Comparison of ENCODE assay signal across 13 mouse cellular contexts in genomic region chr3:130524367-130525137, GRCm38 (mm10).
"Had no signal": no experiment of that assay in that cellular context is flagged by ENCODE, and none has a peak within 500 bp of the region (broad histone marks: within the 10 kb centered on the region; RNA-seq: fewer than 3 reads in every experiment).

No protein-coding gene starts in this region.

- DNase-seq: kidney, adult 8-10 months; kidney, postnatal 10 days; kidney, postnatal 36 days; layer of hippocampus, postnatal 36 days; liver, embryonic 13.5 days; midbrain, embryonic 14.5 days; thymus, adult 18-20 months; thymus, postnatal 36 days had no signal

- H3K36me3 ChIP-seq: kidney, embryonic 15.5 days; liver, embryonic 13.5 days; lung, embryonic 15.5 days had no signal

- H3K4me1 ChIP-seq: kidney, embryonic 15.5 days; liver, embryonic 13.5 days; lung, embryonic 15.5 days had no signal

- ATAC-seq: intestine, postnatal 0 days had no signal

- H3K27ac ChIP-seq: kidney, embryonic 15.5 days; liver, embryonic 13.5 days; lung, embryonic 15.5 days; macrophage had no signal

- H3K9ac ChIP-seq: kidney, embryonic 15.5 days; liver, embryonic 13.5 days; lung, embryonic 15.5 days had no signal

- H3K4me3 ChIP-seq: kidney, embryonic 15.5 days; liver, embryonic 13.5 days; lung, embryonic 15.5 days had no signal

- H3K27me3 ChIP-seq: kidney, embryonic 15.5 days; liver, embryonic 13.5 days; lung, embryonic 15.5 days had no signal

- H3K9me3 ChIP-seq: kidney, embryonic 15.5 days; liver, embryonic 13.5 days; lung, embryonic 15.5 days had no signal

- H3K4me2 ChIP-seq: kidney, embryonic 15.5 days; liver, embryonic 13.5 days; lung, embryonic 15.5 days; midbrain, embryonic 11.5 days had no signal
